20 mouse cellular contexts compared by ENCODE assay signal in the genomic region with DNA sequence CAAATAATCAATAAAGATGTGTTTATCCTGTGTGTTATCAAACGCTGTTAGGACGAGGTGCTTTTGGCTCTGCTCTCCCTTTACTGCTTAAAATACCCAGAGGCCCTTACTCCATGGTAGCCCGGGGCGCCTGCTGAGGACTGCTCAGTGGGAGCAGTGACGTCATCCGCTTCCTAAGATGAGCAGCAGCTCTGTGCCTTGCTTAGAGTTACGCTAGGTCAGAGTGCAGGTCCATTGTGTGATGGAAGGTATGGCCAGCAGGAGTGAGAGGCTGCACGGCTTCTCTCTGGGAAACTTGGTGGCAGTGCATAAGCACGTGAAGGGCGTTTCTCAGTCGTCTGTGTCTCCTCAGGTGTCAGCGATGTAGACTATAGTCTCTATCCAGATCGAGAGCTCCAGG. TPM values are rescaled to one million over a fixed set of nuclear protein-coding genes. Genes with fewer than 3 reads are reported as not detected.
DNase-seq lines count a peak whose midpoint lies in the region; ATAC-seq and TF ChIP-seq lines count a peak whose summit lies in the region.
"Had no signal": no experiment of that assay in that cellular context is flagged by ENCODE, and none has a peak within 500 bp of the region (broad histone marks: within the 10 kb centered on the region; RNA-seq: fewer than 3 reads in every experiment).

No protein-coding gene starts in this region.

- H3K9ac ChIP-seq in liver, embryonic 16.5 days (ENCODE audit: low read depth, low read length): no peak overlapping the region
- H3K9ac ChIP-seq in liver, postnatal 0 days (replicated peaks): no peak overlapping the region
- H3K9ac ChIP-seq: embryonic facial prominence, embryonic 12.5 days; embryonic facial prominence, embryonic 15.5 days; forebrain, embryonic 13.5 days; forebrain, embryonic 15.5 days; forebrain, postnatal 0 days had no signal

- no peaks in the 10 kb centered on the region for H3K9me3 ChIP-seq in liver, embryonic 16.5 days (replicated peaks; ENCODE audit: control insufficient read depth, low read length)
- no peaks in the 10 kb centered on the region for H3K9me3 ChIP-seq in liver, postnatal 0 days (ENCODE audit: low read length)
- H3K9me3 ChIP-seq: embryonic facial prominence, embryonic 12.5 days; embryonic facial prominence, embryonic 15.5 days; forebrain, embryonic 13.5 days; forebrain, embryonic 15.5 days had no signal

- TF ChIP-seq EP300 in liver, postnatal 0 days (IDR thresholded peaks at IDR 0.05; ENCODE audit: low read depth): no peak

- TF ChIP-seq CTCF in liver, postnatal 0 days (IDR thresholded peaks at IDR 0.05; ENCODE audit: low read depth): no peak

- no peaks in the 10 kb centered on the region for H3K27me3 ChIP-seq in liver, embryonic 16.5 days (ENCODE audit: control insufficient read depth, insufficient read depth, low read depth, low read length)
- H3K27me3 ChIP-seq in liver, postnatal 0 days (ENCODE audit: insufficient read depth, low read length): no peaks in the 10 kb centered on the region
- H3K27me3 ChIP-seq: embryonic facial prominence, embryonic 12.5 days; embryonic facial prominence, embryonic 15.5 days; forebrain, embryonic 13.5 days; forebrain, embryonic 15.5 days had no signal

- H3K27ac ChIP-seq in liver, embryonic 16.5 days (ENCODE audit: low read length): no peak overlapping the region
- no peak overlapping the region for H3K27ac ChIP-seq in liver, postnatal 0 days (ENCODE audit: low read depth)
- H3K27ac ChIP-seq: embryonic facial prominence, embryonic 12.5 days; embryonic facial prominence, embryonic 15.5 days; forebrain, embryonic 13.5 days; forebrain, embryonic 15.5 days had no signal

- no peak overlapping the region for H3K4me2 ChIP-seq in liver, embryonic 16.5 days (ENCODE audit: low read depth, low read length)
- H3K4me2 ChIP-seq in liver, postnatal 0 days (ENCODE audit: low read depth, low read length): no peak overlapping the region
- H3K4me2 ChIP-seq: embryonic facial prominence, embryonic 12.5 days; embryonic facial prominence, embryonic 15.5 days; forebrain, embryonic 13.5 days; forebrain, embryonic 15.5 days had no signal

- H3K36me3 ChIP-seq in liver, embryonic 16.5 days (ENCODE audit: control insufficient read depth, insufficient read depth): peaks cover 22% of the 10 kb centered on the region
- H3K36me3 ChIP-seq in liver, postnatal 0 days (replicated peaks; ENCODE audit: insufficient read depth, low read length): peaks cover 53% of the 10 kb centered on the region

- no peak overlapping the region for H3K4me3 ChIP-seq in liver, embryonic 16.5 days (ENCODE audit: low read depth, low read length)
- H3K4me3 ChIP-seq in liver, postnatal 0 days (ENCODE audit: low read depth, low read length): no peak overlapping the region
- H3K4me3 ChIP-seq: embryonic facial prominence, embryonic 12.5 days; embryonic facial prominence, embryonic 15.5 days; forebrain, embryonic 13.5 days; forebrain, embryonic 15.5 days had no signal

- 83% methylated on average over 13 of the region's 13 CpGs for WGBS in liver, embryonic 16.5 days (ENCODE audit: insufficient replicate concordance)
- 86% methylated on average over 13 of the region's 13 CpGs for WGBS in liver, postnatal 0 days (ENCODE audit: insufficient replicate concordance)

- ATAC-seq in frontal cortex, adult (ENCODE audit: low TSS enrichment): 0 out of 2 replicates have a peak, but pooled peaks have one; percentile 9
- ATAC-seq in liver, embryonic 16.5 days (ENCODE audit: low read depth): 0 out of 2 replicates have a peak, but pooled peaks have one; percentile 5
- ATAC-seq in liver, postnatal 0 days: no peak; the same call in 1 of the 2 replicates
- ATAC-seq in erythroblast, adult 5-6 weeks (replicated peaks; ENCODE audit: low FRiP score, poor library complexity, severe bottlenecking): 0 out of 2 replicates have a peak, but pooled peaks have one; percentile 27
- no peak for ATAC-seq in megakaryocyte, adult 5-6 weeks (ENCODE audit: poor library complexity, severe bottlenecking)
- ATAC-seq: activated CD4-positive, CD25-positive, alpha-beta regulatory T cell, adult 4 months; forebrain, embryonic 13.5 days; forebrain, embryonic 15.5 days; forebrain, postnatal 0 days had no signal

- no peak for DNase-seq in frontal cortex, postnatal 36 days (ENCODE audit: low spot score in 2 of 2)
- no peak for DNase-seq in liver, postnatal 0 days
- DNase-seq: adrenal gland, adult 8-10 months; adrenal gland, postnatal 14 days; adrenal gland, postnatal 36 days; cerebellum, adult 11-12 months; cerebellum, adult 9-10 months; cerebellum, postnatal 10 days; cerebellum, postnatal 25 days; embryo, embryonic 11 days; forebrain, postnatal 0 days had no signal

- no peaks in the 10 kb centered on the region for H3K4me1 ChIP-seq in liver, embryonic 16.5 days (ENCODE audit: control insufficient read depth, low read depth, low read length)
- H3K4me1 ChIP-seq in liver, postnatal 0 days (ENCODE audit: insufficient read depth): no peaks in the 10 kb centered on the region
- H3K4me1 ChIP-seq: forebrain, embryonic 13.5 days; forebrain, embryonic 15.5 days had no signal

RNA-seq across cellular contexts. Expression of a gene that starts 30.0 kb away (rescaled TPM):
- polyA plus RNA-seq in liver, embryonic 16.5 days (2015; fragmentation: Nextera tagmentation; extraction: Ambion mirVana): 7.8 and 8.7 TPM in 2 replicates
- 6.5 and 6.9 TPM in 2 replicates for polyA plus RNA-seq in liver, postnatal 0 days (2015; fragmentation: Nextera tagmentation; extraction: Ambion mirVana)
- 37.8 and 42.1 TPM in 2 replicates for total RNA-seq in erythroblast, adult 5-6 weeks (2015; ENCODE audit: low replicate concordance)
- 47.0 and 48.9 TPM in 2 replicates for total RNA-seq in erythroblast, adult 5-6 weeks (2017; ENCODE audit: low replicate concordance)
- 40.5 and 41.2 TPM in 2 replicates for total RNA-seq in megakaryocyte, adult 5-6 weeks (2015)
- 47.6 and 53.7 TPM in 2 replicates for total RNA-seq in megakaryocyte, adult 5-6 weeks (2017)

Comparison
In these comparisons a context has a peak if more than half of its experiments do, and no peak if none do; other contexts are left out.
1. ATAC-seq: peak in frontal cortex, adult (single experiment), liver, embryonic 16.5 days (single experiment) and erythroblast, adult 5-6 weeks (single experiment); none in liver, postnatal 0 days (single experiment) and megakaryocyte, adult 5-6 weeks (single experiment).